Mouse (Mus musculus): Measurements from ENCODE around the gene Txndc15.

DNA sequence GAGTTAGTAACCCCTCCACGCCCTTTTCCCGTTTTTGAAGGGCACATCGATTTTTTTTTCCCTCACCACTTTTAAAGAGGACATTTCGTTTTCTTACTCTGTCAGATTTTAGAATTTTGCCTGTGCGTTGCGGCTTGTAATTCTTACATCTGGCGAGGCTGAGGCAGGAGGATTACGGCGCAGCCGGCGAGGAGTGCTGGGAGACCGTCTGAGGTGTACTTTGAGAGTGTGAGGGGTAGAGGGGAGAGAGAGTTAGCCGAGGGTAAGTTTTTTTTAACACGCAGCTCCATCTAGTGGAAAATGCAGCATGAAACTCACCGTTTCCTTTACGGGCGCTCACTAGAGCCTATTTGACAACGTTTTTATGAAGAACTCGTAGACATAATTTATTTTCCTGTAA lies 13.4 kb downstream of the Txndc15 start:
- TF ChIP-seq CTCF (IDR thresholded peaks at IDR 0.05; ENCODE audit: extremely low read depth, insufficient read length, insufficient replicate concordance, low read depth, low read length) (peak; percentile 40; the same call in 1 of the 2 replicates), POLR2A (IDR thresholded peaks at IDR 0.05; ENCODE audit: low read depth, low read length) (peak; percentile 50; the same call in 1 of the 2 replicates)

Data from small intestine, adult 2 months (tissue).